Mouse (Mus musculus) embryonic facial prominence, embryonic 14.5 days (tissue): ENCODE measurements at regions not wholly inside any gene's neighbourhood (a gene's known extent, or its start where the extent isn't known, plus 50 kb on each side); places are given as distances from the start of the nearest gene placed in this dataset.

Source experiments
- ATAC-seq: fragments of 200-750 bp; cut with Nextera tagmentation; 2 replicates; pipeline ENCODE4 v1.8.0; 2017; ENCODE audit warnings: low read depth, moderate number of reproducible peaks, moderate TSS enrichment
- DNase-seq: peaks from one replicate; pipeline ENCODE4 v3.0.0-alpha.2; 2015; ENCODE audit warnings: low spot score
- H3K27ac ChIP-seq: fragments of 300-500 bp; sonication (generic); replicated peaks from 2 replicates; pipeline ENCODE4 v1.5.1; 2014; ENCODE audit warnings: low read depth, mild to moderate bottlenecking, low read length, moderate library complexity
- H3K27me3 ChIP-seq: fragments of 300-500 bp; sonication (generic); replicated peaks from 2 replicates; pipeline ENCODE4 v1.6.1; 2014; ENCODE audit warnings: low read length; ENCODE audit not compliant: control insufficient read depth, insufficient read depth
- H3K36me3 ChIP-seq: fragments of 300-500 bp; sonication (generic); 2 replicates; pipeline ENCODE4 v1.6.1; 2014; ENCODE audit warnings: low read length, mixed read lengths; ENCODE audit not compliant: control insufficient read depth, insufficient read depth
- H3K4me1 ChIP-seq: fragments of 300-500 bp; sonication (generic); 2 replicates; pipeline ENCODE4 v1.6.1; 2014; ENCODE audit warnings: antibody characterized with exemption, low read length; ENCODE audit not compliant: control insufficient read depth, insufficient read depth
- H3K4me2 ChIP-seq: fragments of 300-500 bp; sonication (generic); 2 replicates; pipeline ENCODE4 v1.6.1; 2014; ENCODE audit warnings: low read depth, mild to moderate bottlenecking, low read length, moderate library complexity, mixed read lengths
- H3K4me3 ChIP-seq: fragments of 300-500 bp; sonication (generic); 2 replicates; pipeline ENCODE4 v1.5.1; 2014; ENCODE audit warnings: low read depth, mild to moderate bottlenecking, low read length
- H3K9ac ChIP-seq: fragments of 300-500 bp; sonication (generic); 2 replicates; pipeline ENCODE4 v1.6.1; 2014; ENCODE audit warnings: low read depth, mild to moderate bottlenecking, low read length, moderate library complexity, mixed read lengths
- H3K9me3 ChIP-seq: fragments of 300-500 bp; sonication (generic); 2 replicates; pipeline ENCODE4 v1.6.1; 2016; ENCODE audit warnings: low read length; ENCODE audit not compliant: control insufficient read depth
- WGBS: fragments of 180-500 bp; shearing (Covaris S2); extraction: QIAGEN DNeasy Blood & Tissue Kit; methylation state at CpG from one replicate; pipeline ENCODE4 v1.1.7; 2014; 5-methylcytosine and 5-hydroxymethylcytosine counted together

DNA sequence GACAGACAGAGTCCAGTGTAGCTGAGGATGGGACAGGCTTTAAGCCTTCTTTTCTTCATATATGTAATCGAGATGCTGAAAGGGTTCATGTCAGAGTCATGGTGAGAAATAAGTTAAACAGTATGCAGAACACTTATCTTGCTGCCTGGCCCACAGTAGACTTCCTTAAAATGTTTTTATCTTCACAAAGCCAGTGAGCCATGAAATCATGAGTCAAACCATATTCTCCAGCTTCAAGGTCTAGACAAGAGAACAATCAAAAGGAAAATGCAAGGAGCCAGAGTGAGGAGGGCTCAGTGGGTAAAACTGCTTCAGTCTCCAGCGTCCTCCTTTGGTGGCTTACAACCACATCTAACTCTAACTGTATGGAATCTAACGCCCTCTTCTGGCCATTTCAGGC lies 103.7 kb upstream of the Onecut1 start:
- H3K4me2 ChIP-seq: no peak overlapping the region
- 62% methylated on average over 3 of the region's 3 CpGs for WGBS
- H3K4me1 ChIP-seq: no peaks in the 10 kb centered on the region
- no peak overlapping the region for H3K9ac ChIP-seq
- no peak for DNase-seq
- no peaks in the 10 kb centered on the region for H3K9me3 ChIP-seq
- no peaks in the 10 kb centered on the region for H3K36me3 ChIP-seq
- no peak for ATAC-seq
- no peak overlapping the region for H3K27ac ChIP-seq
- no peaks in the 10 kb centered on the region for H3K27me3 ChIP-seq
- H3K4me3 ChIP-seq: no peak overlapping the region

GRCm38 (mm10) chr9:74758876-74759275 lies 102.8 kb upstream of the Onecut1 start:
- ATAC-seq (no peak), DNase-seq (no peak)
- Histone ChIP-seq H3K9me3 (no peaks in the 10 kb centered on the region), H3K27ac (no peak overlapping the region), H3K4me2 (no peak overlapping the region), H3K36me3 (no peaks in the 10 kb centered on the region), H3K9ac (no peak overlapping the region), H3K4me3 (no peak overlapping the region), H3K4me1 (no peaks in the 10 kb centered on the region), H3K27me3 (no peaks in the 10 kb centered on the region)
- WGBS: 84% methylated on average over 4 of the region's 4 CpGs

GRCm38 (mm10) chr9:74780419-74780818 lies 81.3 kb upstream of the Onecut1 start:
- H3K4me3 ChIP-seq: no peak overlapping the region
- no peaks in the 10 kb centered on the region for H3K4me1 ChIP-seq
- H3K4me2 ChIP-seq: no peak overlapping the region
- no peaks in the 10 kb centered on the region for H3K9me3 ChIP-seq
- DNase-seq (no peak), ATAC-seq (no peak)
- no peak overlapping the region for H3K9ac ChIP-seq
- no peaks in the 10 kb centered on the region for H3K36me3 ChIP-seq
- WGBS: 72% methylated on average over 3 of the region's 3 CpGs
- no peaks in the 10 kb centered on the region for H3K27me3 ChIP-seq
- H3K27ac ChIP-seq: no peak overlapping the region

GRCm38 (mm10) chr9:74793394-74793793 lies 68.3 kb upstream of the Onecut1 start:
- WGBS: 64% methylated on average over 1 of the region's 1 CpGs

GRCm38 (mm10) chr9:74795994-74796393 lies 65.7 kb upstream of the Onecut1 start:
- WGBS: 72% methylated on average over 4 of the region's 4 CpGs
- Histone ChIP-seq H3K27me3 (no peaks in the 10 kb centered on the region), H3K4me1 (no peaks in the 10 kb centered on the region), H3K9ac (no peak overlapping the region), H3K4me3 (no peak overlapping the region), H3K27ac (no peak overlapping the region), H3K36me3 (no peaks in the 10 kb centered on the region), H3K4me2 (no peak overlapping the region), H3K9me3 (no peaks in the 10 kb centered on the region)
- ATAC-seq (no peak), DNase-seq (no peak)

More at GRCm38 (mm10) chr9:74793394-74793793, 68.3 kb upstream of the Onecut1 start:
- Histone ChIP-seq H3K4me3 (no peak overlapping the region), H3K27ac (no peak overlapping the region), H3K27me3 (no peaks in the 10 kb centered on the region), H3K9me3 (no peaks in the 10 kb centered on the region), H3K36me3 (no peaks in the 10 kb centered on the region), H3K4me2 (no peak overlapping the region), H3K9ac (no peak overlapping the region), H3K4me1 (no peaks in the 10 kb centered on the region)
- no peak for DNase-seq
- no peak for ATAC-seq

GRCm38 (mm10) chr9:74797272-74797844 lies 64.4 kb upstream of the Onecut1 start:
- WGBS: 66% methylated on average over 5 of the region's 5 CpGs
- H3K4me3 ChIP-seq: no peak overlapping the region
- ATAC-seq (peak; percentile 53; the same call in 1 of the 2 replicates), DNase-seq (no peak)
- no peaks in the 10 kb centered on the region for H3K27me3 ChIP-seq
- H3K9ac ChIP-seq: no peak overlapping the region
- H3K36me3 ChIP-seq: no peaks in the 10 kb centered on the region
- H3K27ac ChIP-seq: no peak overlapping the region
- H3K9me3 ChIP-seq: no peaks in the 10 kb centered on the region
- no peaks in the 10 kb centered on the region for H3K4me1 ChIP-seq
- H3K4me2 ChIP-seq: no peak overlapping the region

GRCm38 (mm10) chr9:74801091-74801490 lies 60.6 kb upstream of the Onecut1 start:
- no peak overlapping the region for H3K4me2 ChIP-seq
- H3K36me3 ChIP-seq: no peaks in the 10 kb centered on the region
- DNase-seq (no peak), ATAC-seq (no peak)
- no peaks in the 10 kb centered on the region for H3K27me3 ChIP-seq
- 57% methylated on average over 4 of the region's 4 CpGs for WGBS
- no peak overlapping the region for H3K4me3 ChIP-seq
- no peaks in the 10 kb centered on the region for H3K4me1 ChIP-seq
- no peak overlapping the region for H3K9ac ChIP-seq
- H3K9me3 ChIP-seq: no peaks in the 10 kb centered on the region
- no peak overlapping the region for H3K27ac ChIP-seq

DNA sequence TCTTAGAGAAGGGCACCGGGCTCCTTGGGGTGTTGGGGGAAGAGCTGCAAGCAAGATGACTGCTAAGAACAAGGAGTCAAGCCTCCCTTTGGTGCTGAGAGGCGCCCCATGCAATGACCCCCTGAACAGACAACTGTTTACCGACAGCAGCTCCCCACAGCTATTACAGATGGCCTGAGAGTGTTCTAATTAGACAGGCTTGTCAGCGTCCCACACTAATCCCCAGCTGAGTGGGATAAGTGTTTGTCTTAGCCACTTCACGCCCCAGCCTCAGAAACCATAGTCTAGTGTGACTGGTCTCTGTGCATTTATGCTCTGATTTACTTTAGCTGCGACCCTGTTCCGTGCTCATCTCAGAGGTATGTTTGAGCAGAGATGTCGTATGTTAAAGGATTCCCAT lies 50.3 kb upstream of the Onecut1 start:
- Histone ChIP-seq H3K4me1 (no peaks in the 10 kb centered on the region), H3K36me3 (no peaks in the 10 kb centered on the region), H3K9ac (no peak overlapping the region), H3K9me3 (no peaks in the 10 kb centered on the region), H3K4me2 (no peak overlapping the region), H3K4me3 (no peak overlapping the region), H3K27ac (no peak overlapping the region), H3K27me3 (no peaks in the 10 kb centered on the region)
- ATAC-seq (0 out of 2 replicates have a peak, but pooled peaks have one; percentile 26), DNase-seq (no peak)
- WGBS: 21% methylated on average over 8 of the region's 8 CpGs
